Comparison of ENCODE assay signal across 18 mouse cellular contexts in the genomic region with DNA sequence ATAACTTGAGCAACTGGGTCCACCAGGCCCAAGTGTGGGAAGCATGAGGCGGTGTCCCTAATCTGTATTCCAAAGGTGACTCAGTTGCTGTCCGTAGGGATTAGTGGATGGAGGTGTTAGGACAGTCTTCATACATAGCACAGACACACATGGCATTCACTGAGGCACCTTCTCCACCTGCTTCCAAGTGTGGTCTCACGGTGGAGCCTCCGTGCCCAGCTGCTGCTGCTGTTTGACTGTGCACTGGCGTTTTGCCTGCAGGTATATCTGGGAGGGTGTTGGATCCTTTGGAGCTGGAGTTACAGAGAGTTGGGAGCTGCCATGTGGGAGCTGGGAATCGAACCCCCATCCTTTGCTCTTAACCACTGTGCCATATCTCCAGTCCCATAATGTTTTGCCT.
"Had no signal": no experiment of that assay in that cellular context is flagged by ENCODE, and none has a peak within 500 bp of the region (broad histone marks: within the 10 kb centered on the region; RNA-seq: fewer than 3 reads in every experiment).

No protein-coding gene starts in this region.

- ATAC-seq: liver, postnatal 0 days; lung, postnatal 0 days; midbrain, embryonic 16.5 days had no signal

- H3K4me3 ChIP-seq: liver, embryonic 15.5 days; lung, embryonic 15.5 days; midbrain, embryonic 12.5 days; neural tube, embryonic 12.5 days; stomach, embryonic 15.5 days had no signal

- H3K27me3 ChIP-seq: liver, embryonic 15.5 days; lung, embryonic 15.5 days; midbrain, embryonic 12.5 days; neural tube, embryonic 12.5 days; stomach, embryonic 15.5 days had no signal

- H3K27ac ChIP-seq: liver, embryonic 15.5 days; lung, embryonic 15.5 days; macrophage; midbrain, embryonic 12.5 days; neural tube, embryonic 12.5 days; stomach, embryonic 15.5 days; stomach, postnatal 0 days had no signal

- H3K4me1 ChIP-seq: stomach, embryonic 15.5 days had no signal

- H3K9me3 ChIP-seq: liver, embryonic 15.5 days; lung, embryonic 15.5 days; midbrain, embryonic 12.5 days; neural tube, embryonic 12.5 days; stomach, embryonic 15.5 days had no signal

- H3K4me2 ChIP-seq: liver, embryonic 15.5 days; lung, embryonic 15.5 days; midbrain, embryonic 12.5 days; neural tube, embryonic 12.5 days; stomach, embryonic 15.5 days had no signal

- DNase-seq: liver, postnatal 0 days; lung, adult 2 months; lung, postnatal 14 days; lung, postnatal 36 days; midbrain, embryonic 14.5 days; right cerebral cortex, postnatal 14 days; thymus, adult 2 months; thymus, postnatal 25 days; thymus, postnatal 4 days had no signal

- H3K9ac ChIP-seq: liver, embryonic 15.5 days; liver, postnatal 0 days; lung, embryonic 15.5 days; midbrain, embryonic 12.5 days; neural tube, embryonic 12.5 days; stomach, embryonic 15.5 days had no signal
